Mouse (Mus musculus) CH12.LX (cell line): ENCODE measurements at regions not wholly inside any gene's neighbourhood (a gene's known extent, or its start where the extent isn't known, plus 50 kb on each side); places are given as distances from the start of the nearest gene placed in this dataset.

Source experiments
- DNase-seq: peaks from one replicate; pipeline ENCODE4 v3.0.0-alpha.2; 2013; ENCODE audit errors: extremely low read depth
- H3K27ac ChIP-seq: 2 replicates; pipeline ENCODE4 v1.5.1; 2012; ENCODE audit warnings: low read depth, mild to moderate bottlenecking, control low read depth, moderate library complexity; ENCODE audit not compliant: insufficient read depth
- H3K27me3 ChIP-seq: replicated peaks from 2 replicates; pipeline ENCODE3; 2012; ENCODE audit warnings: inconsistent platforms
- H3K36me3 ChIP-seq, 2 experiments: replicated peaks in 1 of 2; 2 replicates each; pipeline versions ENCODE3 to v1.6.1; 2012; ENCODE audit warnings: inconsistent platforms in 1 of 2, low read length in 1 of 2, mild to moderate bottlenecking in 1 of 2, mixed read lengths in 1 of 2, moderate library complexity in 1 of 2; ENCODE audit not compliant: control insufficient read depth in 1 of 2, insufficient read depth in 1 of 2
- H3K4me1 ChIP-seq, 2 experiments: 2 replicates each; pipeline ENCODE4 v1.6.1; 2012; ENCODE audit warnings: inconsistent platforms in 1 of 2, moderate library complexity in 1 of 2; ENCODE audit not compliant: insufficient read depth in 2 of 2, control insufficient read depth in 1 of 2
- H3K4me2 ChIP-seq: 2 replicates; pipeline ENCODE4 v1.6.1; 2012; ENCODE audit warnings: low read depth, mild to moderate bottlenecking, control low read depth; ENCODE audit not compliant: poor library complexity, insufficient read depth, severe bottlenecking
- H3K4me3 ChIP-seq, 3 experiments: fragments of 150-350 bp in 1 of 3; sonication (generic) in 1 of 3; replicated peaks in 1 of 3; 2 replicates each; pipeline versions ENCODE3 to v1.5.1; 2011 to 2012; ENCODE audit warnings: low read depth in 2 of 3, low read length in 2 of 3, mild to moderate bottlenecking in 2 of 3, moderate library complexity in 2 of 3, control low read depth in 1 of 3, improper control_type of control experiment in 1 of 3, inconsistent platforms in 1 of 3, mixed read lengths in 1 of 3; ENCODE audit not compliant: poor library complexity in 1 of 3
- H3K79me2 ChIP-seq: replicated peaks from 2 replicates; pipeline ENCODE4 v1.6.1; 2012; ENCODE audit warnings: mild to moderate bottlenecking, moderate library complexity; ENCODE audit not compliant: control insufficient read depth, poor library complexity, insufficient read depth, severe bottlenecking; ENCODE audit errors: extremely low read depth
- H3K9ac ChIP-seq: 2 replicates; pipeline ENCODE4 v1.6.1; 2012; ENCODE audit warnings: low read depth, mild to moderate bottlenecking, control low read depth, moderate library complexity; ENCODE audit not compliant: insufficient read depth
- H3K9me3 ChIP-seq: replicated peaks from 2 replicates; pipeline ENCODE3; 2012; ENCODE audit warnings: low read length, inconsistent platforms, mixed read lengths
- BHLHE40 ChIP-seq: IDR thresholded peaks from 2 replicates; pipeline ENCODE4 v1.6.1; 2011; ENCODE audit warnings: mild to moderate bottlenecking, low read depth, low read length, improper control_type of control experiment
- CHD2 ChIP-seq: IDR thresholded peaks from 2 replicates; pipeline ENCODE4 v1.6.1; 2011; ENCODE audit warnings: low read length, improper control_type of control experiment
- EP300 ChIP-seq: IDR thresholded peaks from 2 replicates; pipeline ENCODE4 v1.6.1; 2011; ENCODE audit warnings: low read length, improper control_type of control experiment
- ETS1 ChIP-seq: conservative IDR thresholded peaks from 2 replicates; pipeline ENCODE4 v1.6.1; 2012; ENCODE audit warnings: low read depth, mild to moderate bottlenecking, inconsistent platforms, low read length, improper control_type of control experiment, moderate library complexity
- KAT2A ChIP-seq: IDR thresholded peaks from 2 replicates; pipeline ENCODE4 v1.6.1; 2012; ENCODE audit warnings: low read length, improper control_type of control experiment, inconsistent platforms; ENCODE audit not compliant: insufficient replicate concordance
- MAX ChIP-seq: IDR thresholded peaks from 2 replicates; pipeline ENCODE4 v1.6.1; 2011; ENCODE audit warnings: low read length, improper control_type of control experiment
- MEF2A ChIP-seq: IDR thresholded peaks from 2 replicates; pipeline ENCODE4 v1.6.1; 2014; ENCODE audit warnings: low read depth, mild to moderate bottlenecking, inconsistent platforms, low read length, improper control_type of control experiment, borderline replicate concordance
- MYC ChIP-seq: IDR thresholded peaks from 2 replicates; pipeline ENCODE4 v1.6.1; 2011; ENCODE audit warnings: low read depth, mild to moderate bottlenecking, improper control_type of control experiment, low read length
- NRF1 ChIP-seq: IDR thresholded peaks from 2 replicates; pipeline ENCODE4 v1.6.1; 2014; ENCODE audit warnings: low read depth, mild to moderate bottlenecking, inconsistent platforms, low read length, improper control_type of control experiment, moderate library complexity
- PAX5 ChIP-seq: IDR thresholded peaks from 2 replicates; pipeline ENCODE4 v1.6.1; 2012; ENCODE audit warnings: low read length, inconsistent platforms, mixed read lengths
- RAD21 ChIP-seq: IDR thresholded peaks from 2 replicates; pipeline ENCODE4 v1.6.1; 2011; ENCODE audit warnings: low read depth, mild to moderate bottlenecking, low read length, improper control_type of control experiment, moderate library complexity
- RCOR1 ChIP-seq: conservative IDR thresholded peaks from 2 replicates; pipeline ENCODE4 v1.6.1; 2012; ENCODE audit warnings: low read depth, mild to moderate bottlenecking, inconsistent platforms, low read length, improper control_type of control experiment
- SMC3 ChIP-seq: IDR thresholded peaks from 2 replicates; pipeline ENCODE4 v1.6.1; 2011; ENCODE audit warnings: low read depth, low read length, improper control_type of control experiment
- TBP ChIP-seq: conservative IDR thresholded peaks from 2 replicates; pipeline ENCODE4 v1.6.1; 2011; ENCODE audit warnings: low read depth, low read length, improper control_type of control experiment
- TCF12 ChIP-seq: IDR thresholded peaks from 2 replicates; pipeline ENCODE4 v1.6.1; 2014; ENCODE audit warnings: low read depth, mild to moderate bottlenecking, inconsistent platforms, low read length, improper control_type of control experiment
- UBTF ChIP-seq: IDR thresholded peaks from 2 replicates; pipeline ENCODE4 v1.6.1; 2012; ENCODE audit warnings: low read depth, mild to moderate bottlenecking, inconsistent platforms, low read length, improper control_type of control experiment, moderate library complexity
- USF1 ChIP-seq: IDR thresholded peaks from 2 replicates; pipeline ENCODE4 v1.6.1; 2014; ENCODE audit warnings: low read depth, mild to moderate bottlenecking, inconsistent platforms, low read length, improper control_type of control experiment
- ZC3H11A ChIP-seq: IDR thresholded peaks from 2 replicates; pipeline ENCODE4 v1.6.1; 2012; ENCODE audit warnings: low read depth, mild to moderate bottlenecking, inconsistent platforms, low read length, improper control_type of control experiment
- ZNF384 ChIP-seq: IDR thresholded peaks from 2 replicates; pipeline ENCODE4 v1.6.1; 2012; ENCODE audit warnings: low read depth, low read length, improper control_type of control experiment, inconsistent platforms
- dilution Hi-C: fragments of 300-500 bp; cut with MboI; formaldehyde crosslinking; loops from 2 replicates; pipeline ENCODE4 v1.14.3; 2020; ENCODE audit warnings: low sequenced_read_pairs; ENCODE audit not compliant: extremely low pct_unique_long_range_greater_than_20kb, extremely low pct_ligation_motif_present
- in situ Hi-C: fragments of 300-500 bp; cut with MboI; formaldehyde crosslinking; loops from 3 replicates; pipeline ENCODE4 v1.14.3; 2019; ENCODE audit warnings: low sequenced_read_pairs, low pct_ligation_motif_present, low pct_unique_long_range_greater_than_20kb, mixed read lengths

- H3K4me1 ChIP-seq = peaks cover 0 to 8% of the 10 kb centered on the region in 2 experiments; a peak in 1 of 4 replicates
- no peaks in the 10 kb centered on the region for H3K36me3 ChIP-seq
- DNase-seq = no peak
- H3K9ac ChIP-seq = no peak overlapping the region
- H3K4me2 ChIP-seq = no peak overlapping the region
- H3K27me3 ChIP-seq = peaks cover 2% of the 10 kb centered on the region
- in situ Hi-C loops (no loop called here), dilution Hi-C loops (no loop called here)
- peaks cover 9% of the 10 kb centered on the region for H3K9me3 ChIP-seq
- TF ChIP-seq KAT2A = no peak
- TF ChIP-seq TCF12 = no peak
- no peak for TF ChIP-seq RAD21
- TF ChIP-seq NRF1 = no peak
- TF ChIP-seq USF1 = no peak
- no peak for TF ChIP-seq BHLHE40
- no peak for TF ChIP-seq ZC3H11A
- no peak for TF ChIP-seq ZNF384
- TF ChIP-seq MAX = no peak
- TF ChIP-seq PAX5 = no peak
- TF ChIP-seq RCOR1 = no peak
- TF ChIP-seq MEF2A = no peak
- TF ChIP-seq TBP = no peak
- no peak for TF ChIP-seq SMC3
- TF ChIP-seq ETS1 = no peak
- TF ChIP-seq EP300 = no peak
- TF ChIP-seq MYC = no peak
- TF ChIP-seq UBTF = no peak
- H3K4me3 ChIP-seq = no peak overlapping the region
- no peak overlapping the region for H3K27ac ChIP-seq
- no peaks in the 10 kb centered on the region for H3K79me2 ChIP-seq
Observed at GRCm38 (mm10) chr6:91607613-91608272, 76.1 kb upstream of the Slc6a6 start.

- no peak for TF ChIP-seq MYC
- TF ChIP-seq MAX = no peak
- no peak for TF ChIP-seq CHD2
- in situ Hi-C loops (no loop called here), dilution Hi-C loops (no loop called here)
- Histone ChIP-seq H3K79me2 (no peaks in the 10 kb centered on the region), H3K9ac (no peak overlapping the region), H3K9me3 (peaks cover 14% of the 10 kb centered on the region), H3K36me3 (no peaks in the 10 kb centered on the region), H3K4me1 (no peaks in the 10 kb centered on the region), H3K4me3 (no peak overlapping the region), H3K27ac (no peak overlapping the region), H3K4me2 (no peak overlapping the region), H3K27me3 (peaks cover 2% of the 10 kb centered on the region)
- DNase-seq = no peak
Observed at GRCm38 (mm10) chr6:91609671-91610070, 74.2 kb upstream of the Slc6a6 start.
